Mouse (Mus musculus) gastrocnemius, postnatal 14 days (tissue): Measurements from ENCODE around the gene Fam114a1. TPM values are rescaled to one million over a fixed set of nuclear protein-coding genes. Genes with fewer than 3 reads are reported as not detected.
A peak's percentile ranks its signal among the peaks of the same experiment; 100 is the strongest.

Source experiments
- DNase-seq: peaks from one replicate; pipeline ENCODE4 v3.0.0; 2021; ENCODE audit warnings: mixed read lengths
- intact Hi-C: fragments of 180-260 bp; cut with DNase I; formaldehyde crosslinking; loops from one replicate; pipeline ENCODE4 v1.15.1; 2025; ENCODE audit warnings: low total_unique reads
- total RNA-seq, 2 experiments: library from RNA; stranded (reverse); gene quantifications; 2 replicates each; pipeline ENCODE4 v1.2.3; 2021

Fam114a1 gene
- total RNA-seq, 2 experiments from 2014 or later = 20.2 to 31.6 TPM

- no peak for DNase-seq
- intact Hi-C loops = no loop called here
Observed at GRCm38 (mm10) chr5:65045642-65046370, 75.9 kb downstream of the Fam114a1 start.

GRCm38 (mm10) chr5:65046442-65047284, 76.8 kb downstream of the Fam114a1 start:
- no peak for DNase-seq
- intact Hi-C loops = no loop called here

- no peak for DNase-seq
- intact Hi-C loops = no loop called here
Observed at GRCm38 (mm10) chr5:65047285-65047855, 77.5 kb downstream of the Fam114a1 start.

- intact Hi-C loops = no loop called here
Observed at GRCm38 (mm10) chr5:65049880-65050279, 80.0 kb downstream of the Fam114a1 start.

DNA sequence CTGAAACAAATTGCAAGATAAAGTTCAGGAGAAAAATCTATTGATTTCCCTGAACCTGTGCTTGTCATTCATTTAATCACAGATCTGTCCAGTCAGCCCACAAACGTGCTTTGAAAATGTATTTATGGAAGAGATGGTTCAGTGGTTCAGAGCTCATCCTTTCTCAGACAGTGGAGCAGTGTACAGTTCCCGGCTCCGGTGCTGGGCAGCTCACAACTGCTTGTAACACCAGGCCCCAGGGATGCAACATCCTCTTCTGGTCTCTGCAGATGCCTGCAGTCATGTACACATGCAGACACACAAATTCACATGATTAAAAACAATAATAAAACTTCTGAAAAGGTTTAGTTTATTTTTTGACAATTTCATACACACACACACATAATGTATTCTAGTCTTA, 81.6 kb downstream of the Fam114a1 start:
- intact Hi-C loops = no loop called here
- DNase-seq = no peak

More at GRCm38 (mm10) chr5:65049880-65050279, 80.0 kb downstream of the Fam114a1 start:
- no peak for DNase-seq

GRCm38 (mm10) chr5:65057596-65057995, 87.7 kb downstream of the Fam114a1 start:
- no peak for DNase-seq
- intact Hi-C loops = no loop called here

- no peak for DNase-seq
- intact Hi-C loops = no loop called here
Observed at GRCm38 (mm10) chr5:65059806-65060205, 89.9 kb downstream of the Fam114a1 start.

DNA sequence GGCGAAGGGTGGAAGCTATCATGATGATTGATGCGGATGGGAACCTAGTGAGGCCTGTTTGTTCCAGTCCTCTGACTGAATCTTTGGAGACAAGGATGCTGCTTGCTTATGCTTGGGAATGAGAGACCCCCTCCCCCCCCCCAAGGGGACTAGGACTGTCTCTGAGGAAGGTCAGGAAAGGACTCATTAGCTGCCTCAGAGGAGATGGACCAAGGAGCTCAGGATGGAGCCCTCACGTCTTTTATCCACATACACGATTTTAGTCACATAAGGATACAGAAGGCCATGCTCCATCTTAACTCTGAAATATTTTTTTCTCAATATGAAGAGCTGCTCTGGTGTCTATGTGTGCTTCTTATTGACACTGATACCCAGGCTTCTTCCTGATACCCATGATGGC, 92.4 kb downstream of the Fam114a1 start:
- intact Hi-C loops = no loop called here

DNA sequence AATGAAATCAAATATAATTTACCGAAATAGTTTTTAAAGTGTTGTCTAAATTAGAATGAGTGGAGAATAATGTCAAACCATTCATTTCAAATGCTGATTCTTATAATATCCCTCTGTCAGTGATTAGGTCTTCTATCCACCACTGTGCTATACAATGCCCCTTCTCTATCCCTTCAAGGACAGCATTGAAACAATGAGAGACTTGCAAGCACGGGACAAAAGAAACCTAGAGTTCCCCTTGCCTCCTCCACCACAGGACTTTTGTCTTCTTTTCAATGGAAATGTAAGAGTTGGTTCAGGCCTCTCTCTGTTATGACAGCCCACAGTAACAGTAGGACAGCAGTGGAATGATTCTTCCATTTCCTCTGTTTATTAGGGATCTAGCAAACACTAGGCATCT, 93.4 kb downstream of the Fam114a1 start:
- intact Hi-C loops = no loop called here
- no peak for DNase-seq

More for the DNA sequence above, 92.4 kb downstream of the Fam114a1 start:
- no peak for DNase-seq

DNA sequence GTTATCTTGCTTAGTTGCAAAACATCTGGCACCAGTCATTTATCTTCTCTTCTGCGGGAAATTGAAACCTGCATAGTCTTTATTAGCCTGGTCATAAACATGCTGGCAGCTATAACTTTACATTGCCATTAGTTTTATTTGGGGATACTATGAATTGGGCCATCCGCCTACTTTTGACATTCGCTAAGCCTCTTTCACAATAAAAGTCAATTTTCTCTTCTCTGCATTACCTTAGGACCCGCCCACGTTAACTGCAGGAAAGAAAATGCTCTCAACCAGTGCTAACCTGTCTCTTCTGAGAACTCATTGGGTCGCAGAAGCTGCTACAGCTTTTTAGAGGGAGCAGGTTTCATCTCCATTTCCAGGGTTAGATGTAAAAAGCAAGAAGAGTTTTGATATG, 98.3 kb downstream of the Fam114a1 start:
- DNase-seq = no peak
- intact Hi-C loops = no loop called here

DNA sequence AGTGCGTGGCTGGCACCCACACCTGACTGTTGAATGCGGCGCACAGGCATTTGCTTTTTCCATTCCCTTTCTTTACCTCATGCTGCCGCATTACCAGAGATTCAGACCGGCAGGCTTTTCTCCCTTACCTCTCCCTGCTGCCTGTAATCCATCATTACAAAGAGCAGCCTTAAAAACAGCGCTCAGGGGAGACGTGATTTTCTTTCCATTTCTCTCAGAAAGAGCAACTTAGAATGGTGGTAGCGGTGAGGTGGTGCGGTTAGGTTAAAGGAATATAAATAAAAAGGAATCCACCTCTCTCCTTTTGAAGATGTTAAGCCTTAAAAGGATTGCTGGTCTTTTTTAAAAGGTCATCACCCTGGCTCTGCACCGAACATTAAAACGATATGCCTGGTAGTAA, 100.0 kb downstream of the Fam114a1 start:
- DNase-seq = no peak
- intact Hi-C loops = loop anchor here (10.0 kb wide), 1 partner anchor 135 kb away; no protein-coding TSS in a partner anchor

GRCm38 (mm10) chr5:65071689-65072118, 101.8 kb downstream of the Fam114a1 start:
- intact Hi-C loops = loop anchor here (10.0 kb wide), 1 partner anchor 133 kb away; no protein-coding TSS in a partner anchor

GRCm38 (mm10) chr5:65073247-65073646, 103.4 kb downstream of the Fam114a1 start:
- DNase-seq = no peak
- intact Hi-C loops = loop anchor here (10.0 kb wide), 1 partner anchor 132 kb away; no protein-coding TSS in a partner anchor

More at GRCm38 (mm10) chr5:65071689-65072118, 101.8 kb downstream of the Fam114a1 start:
- no peak for DNase-seq

DNA sequence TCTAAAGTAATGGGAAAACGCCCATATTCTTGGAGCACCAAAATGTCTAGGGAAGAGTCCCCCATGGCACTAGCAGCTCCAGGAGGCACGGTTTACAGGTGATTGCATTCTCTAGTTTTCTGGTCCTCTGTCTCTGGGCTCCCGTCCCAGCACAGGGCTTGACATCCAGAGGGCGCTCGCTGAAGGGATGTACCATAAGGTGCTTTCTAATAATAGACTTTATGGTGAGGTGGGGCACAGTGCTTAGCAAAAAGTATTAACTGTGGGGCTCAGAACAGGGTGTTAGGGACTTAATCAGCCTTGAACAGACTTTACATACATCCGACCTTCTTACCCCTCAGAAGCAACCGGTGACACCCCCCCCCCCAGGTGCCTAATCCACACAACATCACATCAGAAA, 104.8 kb downstream of the Fam114a1 start:
- intact Hi-C loops = loop anchor here (10.0 kb wide), 1 partner anchor 130 kb away; no protein-coding TSS in a partner anchor
- DNase-seq = peak; percentile 14

- no peak for DNase-seq
- intact Hi-C loops = loop anchor here (10.0 kb wide), 1 partner anchor 129 kb away; no protein-coding TSS in a partner anchor
Observed at GRCm38 (mm10) chr5:65076087-65076486, 106.2 kb downstream of the Fam114a1 start.

DNA sequence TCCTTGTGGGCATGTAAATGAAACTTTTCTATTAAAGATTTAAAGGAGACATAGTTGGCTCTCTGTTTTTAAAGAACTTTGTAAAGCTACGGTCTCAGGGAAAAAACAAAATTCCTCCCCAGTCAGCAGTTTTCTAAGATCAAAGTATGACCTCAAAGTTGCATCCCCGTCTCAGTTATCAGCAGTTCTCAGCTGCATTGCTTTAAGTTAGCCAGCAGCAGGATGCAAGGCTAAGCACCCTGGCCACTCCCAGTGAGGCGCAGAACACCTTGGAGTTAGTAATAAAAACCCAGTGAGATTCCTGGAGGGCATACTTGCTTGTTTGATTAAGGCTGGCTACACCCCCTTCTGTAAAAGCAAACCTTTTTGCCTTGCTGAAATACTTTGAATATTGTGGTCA, 106.9 kb downstream of the Fam114a1 start:
- DNase-seq = no peak
- intact Hi-C loops = loop anchor here (10.0 kb wide), 1 partner anchor 128 kb away; no protein-coding TSS in a partner anchor

DNA sequence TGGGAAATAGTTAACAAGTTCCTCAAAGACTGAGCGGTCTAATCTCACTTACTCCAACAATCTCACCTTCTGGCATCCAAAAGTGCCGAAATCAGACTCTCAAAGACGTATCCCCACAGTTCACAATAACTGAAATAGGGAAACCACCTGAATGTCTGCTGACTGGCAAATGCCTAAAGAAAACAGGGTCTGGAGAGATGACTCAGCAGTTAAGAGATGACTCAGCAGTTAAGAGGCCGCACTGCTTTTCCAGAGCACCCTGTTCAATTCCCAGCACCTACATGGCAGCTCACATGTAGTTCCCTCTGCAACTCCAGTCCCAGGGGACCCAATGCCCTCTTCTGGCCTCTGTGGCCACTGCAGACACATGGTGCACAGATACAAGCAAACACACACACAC, 108.2 kb downstream of the Fam114a1 start:
- no peak for DNase-seq
- intact Hi-C loops = loop anchor here (10.0 kb wide), 1 partner anchor 127 kb away; no protein-coding TSS in a partner anchor

GRCm38 (mm10) chr5:65079881-65080280, 110.0 kb downstream of the Fam114a1 start:
- intact Hi-C loops = loop anchor here (10.0 kb wide), 1 partner anchor 125 kb away; no protein-coding TSS in a partner anchor
- no peak for DNase-seq

- DNase-seq = no peak
- intact Hi-C loops = no loop called here
Observed at GRCm38 (mm10) chr5:65081836-65082235, 112.0 kb downstream of the Fam114a1 start.

DNA sequence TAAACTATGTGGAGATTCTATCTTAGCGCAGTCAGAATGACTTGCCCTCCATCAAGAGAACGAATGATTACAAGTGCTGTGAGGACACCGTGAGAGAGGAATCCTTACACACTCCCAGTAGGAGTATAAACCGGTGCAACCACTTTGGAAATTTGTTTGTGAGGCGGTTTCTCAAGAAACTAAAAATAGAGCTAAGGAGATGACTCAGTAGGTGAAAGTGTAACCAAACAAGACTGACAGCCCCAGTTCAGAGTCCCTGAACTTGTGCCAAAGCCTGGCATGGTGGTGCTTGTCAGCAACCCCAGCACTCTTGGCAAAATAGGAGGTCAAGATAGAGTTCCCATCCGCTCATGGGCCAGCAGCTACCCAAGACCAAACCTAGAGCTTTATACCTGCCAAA, 116.7 kb downstream of the Fam114a1 start:
- intact Hi-C loops = no loop called here
- peak; percentile 79 for DNase-seq
